Mouse (Mus musculus): Measurements from ENCODE around the gene Dennd4a.

DNA sequence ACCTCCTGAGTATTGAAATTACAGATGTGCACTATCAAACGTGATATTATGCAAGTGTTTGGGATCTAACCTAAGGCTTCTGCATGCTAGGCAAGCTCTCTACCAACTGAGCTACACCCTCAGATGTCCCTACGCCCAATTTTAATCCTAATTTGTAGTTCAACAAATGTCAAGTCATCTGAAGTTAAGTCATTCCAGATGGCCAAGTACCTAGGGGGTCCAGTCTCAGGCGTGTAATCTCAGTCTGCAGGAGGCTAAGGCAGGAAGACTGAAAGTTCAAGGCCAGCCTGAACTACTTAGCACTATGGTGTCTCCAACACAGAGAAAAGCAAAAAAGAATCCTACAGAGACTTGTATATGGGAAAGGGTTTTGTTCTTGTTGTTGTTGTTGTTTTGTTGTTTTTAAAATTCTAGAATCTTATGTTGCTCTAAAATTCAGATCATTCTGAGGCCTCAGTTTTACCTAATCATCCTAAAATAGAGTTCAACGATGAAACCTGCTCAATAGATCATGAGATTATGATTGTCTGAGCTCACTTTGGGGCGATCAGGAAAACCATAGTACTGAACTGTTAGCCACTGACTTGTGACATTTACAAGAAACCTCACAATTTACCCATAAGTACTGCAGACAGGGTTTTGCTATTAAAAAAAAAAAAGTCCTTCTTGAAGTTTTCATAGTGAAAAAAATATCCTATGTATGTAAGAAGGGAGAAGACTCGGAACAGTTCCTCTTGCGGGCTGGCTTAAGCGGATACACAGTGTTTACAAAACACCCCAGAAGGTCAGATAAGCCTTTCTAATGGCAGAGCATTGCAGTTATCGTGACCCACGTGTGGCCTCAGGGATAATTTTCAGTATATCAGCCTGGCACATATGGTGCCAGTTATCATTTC lies 18.5 kb upstream of the Dennd4a start:
- no peak for TF ChIP-seq FLI1 (IDR thresholded peaks at IDR 0.05; ENCODE audit: low read length)
- TF ChIP-seq GATA1 (IDR thresholded peaks at IDR 0.05; ENCODE audit: borderline replicate concordance, low read length), result no peak

Data from megakaryocyte, embryonic 14.5 days (primary cell).